Mouse (Mus musculus) A20 (cell line): ENCODE measurements at regions not wholly inside any gene's neighbourhood (a gene's known extent, or its start where the extent isn't known, plus 50 kb on each side); places are given as distances from the start of the nearest gene placed in this dataset.

ENCODE experiments used
- DNase-seq: peaks from one replicate; pipeline ENCODE4 v3.0.0-alpha.2; 2011; ENCODE audit warnings: low read depth, low spot score

DNA sequence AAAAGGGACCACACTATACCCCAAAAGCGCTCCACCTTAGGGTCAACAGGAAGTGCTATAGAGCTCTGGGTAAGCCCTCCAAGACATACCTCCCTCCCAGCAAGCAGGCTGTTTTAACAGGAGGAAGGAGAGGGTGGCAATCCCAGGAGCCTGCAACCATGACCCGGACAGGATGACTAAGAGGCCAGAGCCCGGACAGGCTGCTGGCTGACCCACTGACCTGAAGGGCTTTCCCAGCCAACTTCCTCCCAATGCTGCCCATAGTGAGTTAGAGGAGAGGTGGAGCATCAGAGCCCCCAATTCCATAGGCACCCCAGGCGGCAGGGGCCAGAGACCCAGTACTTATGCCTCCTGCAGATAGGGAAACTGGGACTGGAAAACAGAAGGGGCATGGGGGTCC, 136.3 kb downstream of the Utp6 start:
- DNase-seq = no peak

DNA sequence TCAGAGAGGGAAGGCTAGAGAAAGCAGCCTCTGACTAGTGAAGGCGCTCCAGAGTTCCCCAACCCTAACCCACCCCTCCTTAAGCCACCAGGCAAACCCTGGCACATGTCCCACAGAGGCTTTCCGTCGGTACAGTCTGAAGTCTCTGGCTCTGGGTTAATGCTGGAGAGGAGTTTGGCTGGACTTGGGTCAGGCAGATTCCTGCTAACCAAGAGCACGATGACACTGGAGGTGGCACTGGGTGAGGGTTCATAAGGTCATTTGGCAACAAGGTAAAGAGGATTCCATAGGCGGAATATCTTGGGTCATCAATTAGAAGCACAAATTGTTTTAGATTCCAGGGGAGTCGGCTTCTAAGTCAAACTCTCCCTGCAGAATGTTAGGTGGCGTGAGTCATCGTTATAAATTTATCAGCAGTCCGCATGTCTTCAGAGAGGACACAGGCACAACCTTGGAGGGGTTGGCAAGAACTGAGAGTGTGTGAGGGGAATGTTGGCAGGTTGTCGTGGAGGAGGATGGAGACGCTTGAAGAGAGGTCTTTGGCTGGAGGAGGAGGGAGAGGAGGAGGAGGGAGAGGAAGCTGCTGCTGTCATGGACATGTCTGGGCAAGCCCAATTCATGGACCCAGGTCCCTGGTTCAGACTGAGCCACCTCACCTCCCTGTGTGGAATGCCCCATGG, 138.4 kb downstream of the Utp6 start:
- no peak for DNase-seq

DNA sequence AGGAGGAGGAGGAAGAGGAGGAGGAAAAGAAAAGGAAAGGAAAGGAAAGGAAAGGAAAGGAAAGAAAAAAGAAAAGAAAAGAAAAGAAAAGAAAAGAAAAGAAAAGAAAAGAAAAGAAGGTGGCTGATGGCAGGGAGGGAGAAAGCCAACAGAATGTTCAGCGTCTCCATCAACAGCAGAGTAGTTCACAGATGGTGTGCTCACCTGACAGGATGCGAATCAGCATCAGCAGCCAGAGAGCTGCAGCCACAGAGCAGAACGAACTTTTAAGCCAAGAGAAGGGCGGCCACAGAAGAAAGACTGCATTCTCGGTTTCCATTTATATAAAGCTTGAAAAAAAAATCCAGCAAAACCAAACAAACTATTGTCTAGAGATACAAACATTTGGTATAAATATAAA, 140.2 kb downstream of the Utp6 start:
- peak; percentile 9 for DNase-seq

DNA sequence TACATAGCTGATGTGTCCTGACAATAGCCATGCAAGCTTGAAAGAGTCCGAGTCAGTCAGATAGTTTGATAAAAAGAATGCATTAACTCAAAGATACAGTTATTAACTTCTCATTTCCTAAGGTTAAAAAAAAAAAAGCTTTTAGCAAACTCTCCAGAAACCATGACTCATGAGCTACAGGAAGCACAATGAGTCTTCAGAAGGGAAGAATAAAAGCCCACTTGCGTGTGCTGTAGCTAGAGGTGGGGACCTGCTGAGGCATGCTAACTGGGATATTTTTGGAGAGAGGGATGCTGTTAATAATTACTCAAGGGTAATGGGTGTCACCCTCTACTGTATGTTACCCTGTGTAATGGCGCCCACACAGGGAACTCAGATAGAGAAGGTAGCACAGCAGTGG, 147.0 kb downstream of the Utp6 start:
- DNase-seq = no peak

DNA sequence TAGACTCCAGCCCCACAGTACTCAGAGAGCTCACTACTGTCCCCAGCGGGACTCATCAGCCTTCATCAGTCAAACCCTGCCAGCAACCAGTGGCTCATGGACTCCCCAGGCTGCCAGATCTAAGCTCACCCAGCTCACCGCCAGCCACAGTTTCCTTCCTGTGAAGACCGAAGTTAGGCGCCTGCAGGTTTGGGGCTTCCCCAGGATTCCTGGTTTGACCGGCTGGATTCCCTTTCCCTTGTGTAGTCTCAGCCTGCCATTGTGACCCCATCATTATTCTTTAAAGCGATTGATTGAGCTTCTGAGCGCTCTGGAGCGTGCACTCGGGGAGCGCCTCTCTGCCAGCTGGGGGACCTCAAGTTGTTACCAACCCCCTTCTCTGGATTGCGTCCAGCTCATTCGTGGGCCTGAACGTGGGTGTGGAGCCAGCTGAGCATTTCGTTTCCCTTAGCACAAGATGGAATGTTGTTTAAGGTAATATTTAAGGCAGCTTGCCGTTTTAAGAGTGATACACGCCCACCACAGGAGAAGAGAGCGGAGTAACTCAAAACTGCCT, 155.2 kb downstream of the Utp6 start:
- DNase-seq = no peak

- DNase-seq = no peak
Measured at GRCm38 (mm10) chr11:79806417-79806816, 155.8 kb downstream of the Utp6 start.

GRCm38 (mm10) chr11:79805981-79806415, 156.2 kb downstream of the Utp6 start:
- DNase-seq = no peak

DNA sequence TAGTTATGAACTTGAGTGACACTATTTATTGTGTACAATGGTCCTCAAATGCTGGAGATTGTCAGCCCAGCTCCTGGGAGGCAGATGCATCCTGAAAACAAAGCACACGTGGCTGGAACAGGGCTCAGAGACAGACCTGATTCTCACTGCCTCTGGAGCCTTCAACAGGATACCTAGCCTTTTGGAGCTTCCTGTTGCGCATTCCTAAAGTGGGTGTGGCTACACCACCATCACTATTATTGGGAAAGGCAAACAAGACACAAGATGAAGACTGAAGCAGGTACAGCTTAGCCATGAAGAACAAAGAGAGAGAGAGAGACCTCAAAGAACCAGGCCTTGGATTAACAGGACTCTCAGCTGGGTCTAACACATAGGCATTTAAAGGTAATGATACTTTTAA, 158.2 kb downstream of the Utp6 start:
- DNase-seq = no peak

DNA sequence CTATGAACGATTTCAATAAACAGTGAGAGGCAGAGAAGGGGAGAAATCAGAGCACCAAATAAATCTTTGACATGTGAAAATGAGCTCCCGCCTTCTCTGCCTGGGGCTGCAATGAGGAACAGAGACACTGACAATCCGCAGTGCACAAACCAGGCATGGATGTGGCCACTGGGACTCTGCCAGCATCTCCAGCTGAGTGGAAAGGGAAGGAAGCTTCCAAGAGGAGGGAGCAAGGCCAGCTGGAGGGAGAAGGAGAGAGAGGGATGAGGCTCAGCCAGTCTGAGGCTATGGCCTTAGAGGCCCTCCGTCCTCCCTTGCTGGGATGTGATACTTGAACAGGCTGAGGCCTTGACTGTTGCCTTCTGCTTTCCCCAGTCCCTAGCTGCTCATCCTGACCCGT, 159.2 kb downstream of the Utp6 start:
- DNase-seq = no peak

GRCm38 (mm10) chr11:79802566-79802965, 159.6 kb downstream of the Utp6 start:
- DNase-seq = no peak

GRCm38 (mm10) chr11:79800256-79800655, 161.9 kb downstream of the Utp6 start:
- no peak for DNase-seq

GRCm38 (mm10) chr11:79788251-79788741, 173.9 kb downstream of the Utp6 start:
- no peak for DNase-seq

- no peak for DNase-seq
Measured at GRCm38 (mm10) chr11:79787766-79788165, 174.4 kb downstream of the Utp6 start.

DNA sequence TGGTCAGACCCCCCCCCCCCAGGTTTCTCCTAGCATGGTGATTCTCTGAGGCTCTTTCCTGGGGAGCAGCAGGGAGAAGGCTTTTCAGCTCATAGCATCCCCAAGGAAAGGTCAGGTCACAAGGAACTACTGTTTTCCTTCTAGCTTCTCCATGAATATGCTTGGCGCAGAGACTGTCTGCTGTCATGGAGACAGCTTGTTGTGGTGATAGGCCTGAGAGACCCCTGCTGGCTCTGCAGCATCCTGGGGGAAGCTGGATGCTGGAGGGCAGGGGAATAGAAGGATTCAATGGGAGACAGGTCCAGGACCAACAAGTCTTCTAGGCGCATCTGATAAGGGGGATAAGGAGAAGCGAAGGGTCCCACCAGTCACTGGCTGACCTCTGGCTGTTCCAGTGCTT, 178.1 kb downstream of the Utp6 start:
- DNase-seq = no peak

DNA sequence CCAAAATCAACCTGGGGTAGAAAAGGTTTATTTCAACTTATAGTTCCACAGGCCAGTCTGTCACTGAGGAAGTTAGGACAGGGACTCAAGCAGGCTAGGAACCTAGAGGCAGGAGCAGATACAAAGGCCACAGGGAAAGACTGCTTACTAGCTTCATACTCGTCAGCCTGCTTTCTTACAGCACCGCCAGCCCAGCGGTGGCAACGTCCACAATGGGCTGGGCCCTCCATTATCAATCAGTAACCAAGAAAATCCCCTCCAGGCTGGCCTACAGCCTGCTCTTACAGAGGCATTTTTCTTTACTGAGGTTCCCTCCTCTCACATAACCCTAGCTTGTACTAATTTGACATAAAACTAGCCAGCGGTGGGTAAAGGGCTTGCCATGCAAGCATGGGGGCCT, 180.2 kb downstream of the Utp6 start:
- no peak for DNase-seq

- no peak for DNase-seq
Measured at GRCm38 (mm10) chr11:79779756-79780155, 182.4 kb downstream of the Utp6 start.

- no peak for DNase-seq
Measured at GRCm38 (mm10) chr11:79778522-79778921, 183.7 kb downstream of the Utp6 start.

- no peak for DNase-seq
Measured at GRCm38 (mm10) chr11:79777988-79778387, 184.2 kb downstream of the Utp6 start.

- no peak for DNase-seq
Measured at GRCm38 (mm10) chr11:79776577-79776976, 185.6 kb downstream of the Rab11fip4 start.

GRCm38 (mm10) chr11:79773755-79774154, 182.7 kb downstream of the Rab11fip4 start:
- no peak for DNase-seq

GRCm38 (mm10) chr11:79771431-79771830, 180.4 kb downstream of the Rab11fip4 start:
- no peak for DNase-seq

DNA sequence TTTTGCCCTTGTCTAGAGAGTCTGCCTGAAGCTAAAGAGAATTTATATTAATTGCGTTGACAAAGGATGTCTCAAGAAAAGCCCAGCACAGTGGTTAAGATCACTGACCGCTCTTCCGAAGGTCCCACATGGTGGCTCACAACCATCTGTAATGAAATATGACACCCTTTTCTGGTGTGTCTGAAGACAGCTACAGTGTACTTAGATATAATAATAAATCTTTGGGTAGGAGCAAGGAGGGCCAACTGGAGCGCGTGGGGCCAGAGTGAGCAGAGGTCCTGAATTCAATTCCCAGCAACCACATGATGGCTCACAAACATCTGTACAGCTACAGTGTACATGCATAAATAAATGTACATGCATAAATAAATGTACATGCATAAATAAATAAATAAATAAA, 176.1 kb downstream of the Rab11fip4 start:
- no peak for DNase-seq

DNA sequence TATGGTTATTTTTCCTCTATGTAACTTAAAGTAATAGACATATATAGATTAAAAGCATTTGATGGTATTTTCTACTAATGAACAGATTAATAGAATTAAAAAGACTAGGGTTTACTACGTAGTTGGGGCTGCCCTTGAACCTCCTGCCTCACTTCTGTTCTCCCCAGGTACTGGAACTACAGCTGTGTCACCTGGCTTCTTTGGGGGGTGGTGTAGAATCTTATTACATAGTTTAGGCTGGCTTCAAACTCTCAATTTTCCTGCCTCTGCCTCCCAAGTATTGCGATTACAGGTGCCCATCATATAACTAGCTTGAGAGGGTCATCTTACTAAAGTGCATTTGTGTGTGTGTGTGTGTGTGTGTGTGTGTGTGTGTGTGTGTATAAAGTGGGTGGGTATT, 175.0 kb downstream of the Rab11fip4 start:
- no peak for DNase-seq

DNA sequence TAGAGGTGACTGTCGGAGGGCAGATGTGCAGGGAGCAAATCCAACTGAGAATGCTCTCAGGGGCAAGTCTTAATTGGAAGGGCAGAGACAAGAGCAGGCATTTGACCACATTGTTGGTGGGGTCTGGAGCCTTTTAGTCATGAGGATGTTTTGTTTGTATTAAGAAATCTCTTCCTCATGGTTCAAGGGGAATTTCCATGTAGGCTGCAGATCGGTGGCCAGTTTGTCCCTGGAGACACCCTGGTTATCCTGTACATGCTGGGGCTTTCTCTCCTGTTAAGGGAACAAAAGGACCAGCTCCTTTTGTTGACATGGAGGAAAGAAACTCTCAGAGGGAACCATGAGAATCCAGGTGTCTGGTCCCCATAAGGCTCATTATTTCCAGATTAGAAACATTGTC, 174.4 kb downstream of the Rab11fip4 start:
- no peak for DNase-seq
